Mouse (Mus musculus): ENCODE results near the gene Fkbp5.
"Not testable (repeated sequence)": the region's sequence is repeated elsewhere in the genome, so short reads cannot be mapped to it uniquely, and the experiment has no call there.

Fkbp5 gene
- long read RNA-seq, experiment 1, partial matches to known transcripts: 4 of 19 reads
- long read RNA-seq, experiment 1, other reads (novel, unspliced or antisense): 12 of 19 reads
- long read RNA-seq, experiment 2, partial matches to known transcripts: 6 of 25 reads
- long read RNA-seq, experiment 2, other reads (novel, unspliced or antisense): 17 of 25 reads

GRCm38 (mm10) chr17:28517441-28517955 is at the start of gene Fkbp5:
Fkbp5 (minus strand) TSS chr17:28517527.
- intact Hi-C loops (cut with DNase I): no loop called here

- intact Hi-C loops (cut with DNase I): no loop called here
Measured at GRCm38 (mm10) chr17:28565181-28565580, 47.9 kb upstream of the Fkbp5 start.

GRCm38 (mm10) chr17:28561613-28562012 is 44.3 kb upstream of the Fkbp5 start:
- intact Hi-C loops (cut with DNase I): no loop called here

- intact Hi-C loops (cut with DNase I): no loop called here
Measured at GRCm38 (mm10) chr17:28560598-28560997, 43.3 kb upstream of the Fkbp5 start, which contains the start of gene Clps. Clps (minus strand) TSS chr17:28560766.

GRCm38 (mm10) chr17:28557772-28558171 is 40.4 kb upstream of the Fkbp5 start:
- intact Hi-C loops (cut with DNase I): no loop called here

- intact Hi-C loops (cut with DNase I): no loop called here
Measured at GRCm38 (mm10) chr17:28556635-28557396, 39.5 kb upstream of the Fkbp5 start.

GRCm38 (mm10) chr17:28554021-28554420 is 36.7 kb upstream of the Fkbp5 start:
- intact Hi-C loops (cut with DNase I): not testable (repeated sequence)

- intact Hi-C loops (cut with DNase I): no loop called here
Measured at GRCm38 (mm10) chr17:28553040-28553793, 35.9 kb upstream of the Fkbp5 start.

GRCm38 (mm10) chr17:28549111-28549510 is 31.8 kb upstream of the Fkbp5 start, which contains the start of gene Clpsl2:
Clpsl2 (plus strand) TSS chr17:28549411.
- intact Hi-C loops (cut with DNase I): loop anchor here (5.0 kb wide), 1 partner anchor 93 kb away; no protein-coding TSS in a partner anchor

GRCm38 (mm10) chr17:28548550-28548949 is 31.2 kb upstream of the Fkbp5 start:
- intact Hi-C loops (cut with DNase I): loop anchor here (5.0 kb wide), 1 partner anchor 94 kb away; no protein-coding TSS in a partner anchor

GRCm38 (mm10) chr17:28546925-28547324 is 29.6 kb upstream of the Fkbp5 start:
- intact Hi-C loops (cut with DNase I): loop anchor here (5.0 kb wide), 1 partner anchor 95 kb away; no protein-coding TSS in a partner anchor

GRCm38 (mm10) chr17:28537881-28538280 is 20.6 kb upstream of the Fkbp5 start:
- intact Hi-C loops (cut with DNase I): no loop called here

- intact Hi-C loops (cut with DNase I): no loop called here
Measured at GRCm38 (mm10) chr17:28533327-28533726, 16.0 kb upstream of the Fkbp5 start.

GRCm38 (mm10) chr17:28532557-28532956 is 15.2 kb upstream of the Fkbp5 start:
- intact Hi-C loops (cut with DNase I): no loop called here

- intact Hi-C loops (cut with DNase I): no loop called here
Measured at GRCm38 (mm10) chr17:28531946-28532345, 14.6 kb upstream of the Fkbp5 start.

GRCm38 (mm10) chr17:28530506-28530905 is 13.2 kb upstream of the Fkbp5 start, which contains the start of gene Armc12:
Armc12 (plus strand) TSS chr17:28530806.
- intact Hi-C loops (cut with DNase I): no loop called here

GRCm38 (mm10) chr17:28529116-28529515 is 11.8 kb upstream of the Fkbp5 start:
- intact Hi-C loops (cut with DNase I): loop anchor here (5.0 kb wide), 3 partner anchors 42 to 142 kb away; no protein-coding TSS in a partner anchor

GRCm38 (mm10) chr17:28528043-28528351 is 10.7 kb upstream of the Fkbp5 start:
- intact Hi-C loops (cut with DNase I): loop anchor here (1.0 to 5.0 kb wide), 4 partner anchors 41 to 141 kb away; no protein-coding TSS in a partner anchor

GRCm38 (mm10) chr17:28527184-28528042 is 10.1 kb upstream of the Fkbp5 start:
- intact Hi-C loops (cut with DNase I): loop anchor here (1.0 to 5.0 kb wide), 4 partner anchors 40 to 140 kb away; no protein-coding TSS in a partner anchor

GRCm38 (mm10) chr17:28524831-28525430 is 7.6 kb upstream of the Fkbp5 start:
- intact Hi-C loops (cut with DNase I): loop anchor here (5.0 kb wide), 3 partner anchors 38 to 138 kb away; no protein-coding TSS in a partner anchor

All from adrenal gland (tissue).